Mouse (Mus musculus): ENCODE measurements around the gene Shisa7.
"Not testable (repeated sequence)": the region's sequence is repeated elsewhere in the genome, so short reads cannot be mapped to it uniquely, and the experiment has no call there.

Gene Shisa7

GRCm38 (mm10) chr7:4844245-4844916 lies at the start of gene Shisa7:
Shisa7 (minus strand) TSS chr7:4844696.
- no peak for TF ChIP-seq NANOG (IDR thresholded peaks at IDR 0.05; ENCODE audit: borderline replicate concordance, low read length)
- no peak for TF ChIP-seq POU5F1 (IDR thresholded peaks at IDR 0.05; ENCODE audit: borderline replicate concordance, low read length)
- no peak for TF ChIP-seq CTCF (conservative IDR thresholded peaks at IDR 0.05; ENCODE audit: low read length)
- H3K27me3 ChIP-seq (ENCODE audit: insufficient read depth, low read length) = peaks cover 18% of the 10 kb centered on the region
- H3K4me3 ChIP-seq (replicated peaks; ENCODE audit: low read length) = peak within 1 kb of the TSS; percentile 89
- peaks cover 51% of the 10 kb centered on the region for H3K4me1 ChIP-seq (replicated peaks; ENCODE audit: low read depth, low read length)
- no peaks in the 10 kb centered on the region for H3K36me3 ChIP-seq (ENCODE audit: insufficient read depth, low read length)
- H3K9me3 ChIP-seq (ENCODE audit: low read length) = no peaks in the 10 kb centered on the region

GRCm38 (mm10) chr7:4886680-4887079 lies 42.2 kb upstream of the Shisa7 start:
- Histone ChIP-seq H3K27me3 (ENCODE audit: insufficient read depth, low read length) (no peaks in the 10 kb centered on the region), H3K4me3 (replicated peaks; ENCODE audit: low read length) (no peak overlapping the region), H3K9me3 (ENCODE audit: low read length) (peaks cover 11% of the 10 kb centered on the region), H3K36me3 (ENCODE audit: insufficient read depth, low read length) (peaks cover 55% of the 10 kb centered on the region), H3K4me1 (replicated peaks; ENCODE audit: low read depth, low read length) (peaks cover 46% of the 10 kb centered on the region)
- TF ChIP-seq CTCF (conservative IDR thresholded peaks at IDR 0.05; ENCODE audit: low read length) (no peak), POU5F1 (IDR thresholded peaks at IDR 0.05; ENCODE audit: borderline replicate concordance, low read length) (no peak), NANOG (IDR thresholded peaks at IDR 0.05; ENCODE audit: borderline replicate concordance, low read length) (no peak)

GRCm38 (mm10) chr7:4879036-4879435 lies 34.5 kb upstream of the Shisa7 start:
- H3K4me3 ChIP-seq (replicated peaks; ENCODE audit: low read length); H3K27me3 ChIP-seq (ENCODE audit: insufficient read depth, low read length): not testable (repeated sequence)
- peaks cover 15% of the 10 kb centered on the region for H3K9me3 ChIP-seq (ENCODE audit: low read length)
- peaks cover 15% of the 10 kb centered on the region for H3K36me3 ChIP-seq (ENCODE audit: insufficient read depth, low read length)
- H3K4me1 ChIP-seq (replicated peaks; ENCODE audit: low read depth, low read length) = peaks cover 40% of the 10 kb centered on the region

- Histone ChIP-seq H3K9me3 (ENCODE audit: low read length) (peaks cover 15% of the 10 kb centered on the region), H3K27me3 (ENCODE audit: insufficient read depth, low read length) (no peaks in the 10 kb centered on the region), H3K36me3 (ENCODE audit: insufficient read depth, low read length) (peaks cover 15% of the 10 kb centered on the region), H3K4me1 (replicated peaks; ENCODE audit: low read depth, low read length) (peaks cover 40% of the 10 kb centered on the region), H3K4me3 (replicated peaks; ENCODE audit: low read length) (peak overlapping the region; percentile 90)
- no peak for TF ChIP-seq POU5F1 (IDR thresholded peaks at IDR 0.05; ENCODE audit: borderline replicate concordance, low read length)
- TF ChIP-seq CTCF (conservative IDR thresholded peaks at IDR 0.05; ENCODE audit: low read length) = peak; percentile 10; the same call in 1 of the 2 replicates
Observed at GRCm38 (mm10) chr7:4878186-4878585, 33.7 kb upstream of the Shisa7 start.

GRCm38 (mm10) chr7:4877226-4877625 lies 32.7 kb upstream of the Shisa7 start:
- Histone ChIP-seq H3K4me3 (replicated peaks; ENCODE audit: low read length) (peak overlapping the region; percentile 90), H3K36me3 (ENCODE audit: insufficient read depth, low read length) (peaks cover 5% of the 10 kb centered on the region), H3K4me1 (replicated peaks; ENCODE audit: low read depth, low read length) (peaks cover 42% of the 10 kb centered on the region), H3K27me3 (ENCODE audit: insufficient read depth, low read length) (no peaks in the 10 kb centered on the region), H3K9me3 (ENCODE audit: low read length) (peaks cover 10% of the 10 kb centered on the region)
- TF ChIP-seq NANOG (IDR thresholded peaks at IDR 0.05; ENCODE audit: borderline replicate concordance, low read length) = no peak

GRCm38 (mm10) chr7:4876753-4877221 lies 32.3 kb upstream of the Shisa7 start, which contains the start of gene Isoc2a:
Isoc2a (plus strand) TSS chr7:4877153.
- TF ChIP-seq POU5F1 (IDR thresholded peaks at IDR 0.05; ENCODE audit: borderline replicate concordance, low read length) (no peak), NANOG (IDR thresholded peaks at IDR 0.05; ENCODE audit: borderline replicate concordance, low read length) (no peak)
- Histone ChIP-seq H3K9me3 (ENCODE audit: low read length) (peaks cover 6% of the 10 kb centered on the region), H3K27me3 (ENCODE audit: insufficient read depth, low read length) (no peaks in the 10 kb centered on the region), H3K36me3 (ENCODE audit: insufficient read depth, low read length) (peaks cover under 1% of the 10 kb centered on the region), H3K4me3 (replicated peaks; ENCODE audit: low read length) (peak within 1 kb of the TSS; percentile 90), H3K4me1 (replicated peaks; ENCODE audit: low read depth, low read length) (peaks cover 42% of the 10 kb centered on the region)

GRCm38 (mm10) chr7:4870133-4870532 lies 25.6 kb upstream of the Shisa7 start, which contains the start of gene Isoc2b:
Isoc2b (minus strand) TSS chr7:4870258.
- peaks cover 62% of the 10 kb centered on the region for H3K4me1 ChIP-seq (replicated peaks; ENCODE audit: low read depth, low read length)
- H3K4me3 ChIP-seq (replicated peaks; ENCODE audit: low read length) = no peak within 1 kb of the TSS
- H3K27me3 ChIP-seq (ENCODE audit: insufficient read depth, low read length) = no peaks in the 10 kb centered on the region
- TF ChIP-seq NANOG (IDR thresholded peaks at IDR 0.05; ENCODE audit: borderline replicate concordance, low read length) (0 out of 2 replicates have a peak, but pooled peaks have one; percentile 42), POU5F1 (IDR thresholded peaks at IDR 0.05; ENCODE audit: borderline replicate concordance, low read length) (no peak), CTCF (conservative IDR thresholded peaks at IDR 0.05; ENCODE audit: low read length) (peak; percentile 32)
- H3K36me3 ChIP-seq (ENCODE audit: insufficient read depth, low read length) = no peaks in the 10 kb centered on the region
- no peaks in the 10 kb centered on the region; the same call in 1 of the 2 replicates for H3K9me3 ChIP-seq (ENCODE audit: low read length)

- Histone ChIP-seq H3K27me3 (ENCODE audit: insufficient read depth, low read length) (no peaks in the 10 kb centered on the region), H3K4me3 (replicated peaks; ENCODE audit: low read length) (peak overlapping the region; percentile 83), H3K36me3 (ENCODE audit: insufficient read depth, low read length) (no peaks in the 10 kb centered on the region), H3K9me3 (ENCODE audit: low read length) (no peaks in the 10 kb centered on the region; the same call in 1 of the 2 replicates), H3K4me1 (replicated peaks; ENCODE audit: low read depth, low read length) (peaks cover 61% of the 10 kb centered on the region)
- TF ChIP-seq CTCF (conservative IDR thresholded peaks at IDR 0.05; ENCODE audit: low read length) (no peak), POU5F1 (IDR thresholded peaks at IDR 0.05; ENCODE audit: borderline replicate concordance, low read length) (no peak), NANOG (IDR thresholded peaks at IDR 0.05; ENCODE audit: borderline replicate concordance, low read length) (no peak)
Observed at GRCm38 (mm10) chr7:4866631-4867180, 22.2 kb upstream of the Shisa7 start.

Measured in E14TG2a.4 (cell line).